Mouse (Mus musculus) gonadal fat pad, adult 2 months (tissue): ENCODE results near the gene Plekhm2. TPM values are rescaled to one million over a fixed set of nuclear protein-coding genes. Genes with fewer than 3 reads are reported as not detected.

ENCODE experiments used
- DNase-seq: peaks from one replicate; pipeline ENCODE4 v3.0.0-alpha.2; 2012; ENCODE audit warnings: low read depth
- polyA plus RNA-seq: library from polyadenylated mRNA; depleted of rRNA; stranded (reverse); fragments of >200 nt; gene quantifications from 2 replicates; pipeline ENCODE4 v1.2.3, GENCODE M21; 2012; rRNA removed

Plekhm2 gene
- 54.2 and 58.2 TPM in 2 replicates for polyA plus RNA-seq

- no peak for DNase-seq
Measured at GRCm38 (mm10) chr4:141664799-141665198, at the start of gene Plekhm2. Gene Plekhm2, minus strand, starts transcription at chr4:141664899.

DNA sequence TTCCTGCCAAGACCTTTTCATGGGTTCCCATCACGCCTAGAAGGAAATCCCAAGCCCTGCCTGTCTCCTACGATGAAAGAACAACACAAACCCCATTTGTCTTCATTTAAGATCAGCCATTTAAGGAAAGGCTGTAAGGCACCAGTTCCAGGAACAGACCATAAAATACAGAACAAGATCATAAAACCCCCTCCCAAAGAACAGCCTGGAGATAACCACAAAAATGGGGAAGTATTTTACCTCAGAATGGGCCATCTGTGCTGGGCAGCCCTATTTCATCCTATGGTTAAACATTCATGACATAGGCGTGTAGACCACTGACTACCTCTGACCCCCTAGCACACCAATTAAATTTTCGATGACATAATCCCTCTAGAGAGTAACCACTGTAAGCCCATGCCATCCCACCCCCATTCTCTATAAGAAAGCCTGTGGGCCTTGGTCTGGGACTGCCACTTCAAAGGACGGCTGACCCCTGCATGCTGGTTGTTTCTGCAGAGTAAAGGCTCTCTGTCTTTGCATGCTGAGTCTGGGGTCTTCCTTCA, 49.0 kb upstream of the Plekhm2 start:
- no peak for DNase-seq

- DNase-seq: no peak
Measured at GRCm38 (mm10) chr4:141711250-141711649, 46.6 kb upstream of the Plekhm2 start.

DNA sequence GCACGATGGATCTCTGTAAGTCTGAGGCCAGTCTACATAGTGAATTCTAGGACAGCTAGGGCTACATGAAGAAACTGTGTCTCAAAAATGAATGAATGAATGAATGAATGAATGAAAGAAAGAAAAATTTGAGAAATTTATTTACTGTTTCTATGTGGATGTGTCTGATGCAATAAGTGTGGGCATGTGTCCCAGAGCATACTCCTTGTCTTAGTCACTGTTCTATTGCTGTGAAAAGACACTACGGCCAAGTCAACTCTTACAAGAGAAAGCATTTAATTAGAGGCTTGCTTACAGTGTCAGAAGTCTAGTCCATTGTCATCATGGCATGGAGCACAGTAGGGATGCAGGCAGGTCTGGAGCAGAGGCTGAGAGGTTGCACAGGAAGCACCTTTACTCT, 44.3 kb upstream of the Plekhm2 start:
- DNase-seq: no peak

DNA sequence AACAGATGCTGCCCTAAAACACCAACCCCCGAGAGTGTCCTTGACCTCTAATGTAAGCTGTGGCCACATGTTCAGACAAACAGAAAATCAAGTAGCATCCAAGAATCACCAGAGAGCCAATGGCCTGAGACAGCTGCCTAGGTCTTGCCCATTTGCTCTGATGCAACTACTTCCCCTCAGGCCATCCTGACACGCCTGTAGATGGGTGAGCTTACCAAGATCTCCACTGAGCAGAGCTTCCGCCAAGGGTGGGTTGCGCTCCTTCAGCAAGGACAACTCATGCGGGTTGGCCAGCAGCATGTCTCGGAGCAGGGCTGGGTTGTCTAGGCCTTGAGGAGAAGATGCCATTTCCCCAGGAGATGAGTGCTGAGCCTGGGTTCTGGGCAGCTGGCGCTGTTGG, 43.3 kb upstream of the Plekhm2 start:
- DNase-seq: no peak

DNA sequence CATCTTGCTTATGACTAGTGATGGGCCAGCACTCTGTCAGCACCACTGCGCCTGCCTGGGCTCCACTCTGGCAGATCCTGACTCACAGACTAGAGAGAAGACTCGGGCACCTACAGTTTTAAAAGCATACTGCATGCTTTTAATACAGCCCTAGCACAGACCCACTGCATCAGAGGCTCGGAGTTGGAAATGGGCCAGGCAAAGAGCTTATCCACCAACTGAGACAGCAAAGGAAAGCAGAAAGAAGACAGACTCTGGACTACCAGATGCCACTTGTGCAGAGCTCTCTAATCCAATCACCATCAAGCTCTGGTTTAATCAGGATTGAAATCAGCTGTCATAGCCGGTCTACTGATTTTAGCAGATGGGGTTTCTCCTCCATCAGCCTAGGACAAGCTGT, 40.6 kb upstream of the Plekhm2 start:
- no peak for DNase-seq

DNA sequence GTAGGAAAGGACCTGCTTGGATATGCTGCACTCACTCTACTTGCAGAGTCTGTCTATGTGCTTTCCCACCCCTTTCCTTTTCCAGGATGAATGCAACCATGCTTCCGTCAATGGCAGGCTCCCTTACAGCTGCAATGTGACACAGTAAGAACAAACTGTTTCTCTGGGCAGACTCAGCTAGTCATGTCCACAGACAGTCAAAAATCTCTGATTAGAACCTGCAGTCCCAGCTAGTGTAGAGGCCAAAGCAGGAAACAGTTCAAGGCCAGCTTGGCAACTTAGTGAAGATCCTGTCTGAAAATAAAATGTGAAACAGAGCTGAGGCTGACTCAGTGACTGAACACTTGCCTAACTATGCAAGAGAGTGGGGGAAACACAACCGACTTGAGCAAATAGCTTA, 39.9 kb upstream of the Plekhm2 start:
- no peak for DNase-seq

- no peak for DNase-seq
Measured at GRCm38 (mm10) chr4:141694719-141695118, 30.0 kb upstream of the Plekhm2 start.

DNA sequence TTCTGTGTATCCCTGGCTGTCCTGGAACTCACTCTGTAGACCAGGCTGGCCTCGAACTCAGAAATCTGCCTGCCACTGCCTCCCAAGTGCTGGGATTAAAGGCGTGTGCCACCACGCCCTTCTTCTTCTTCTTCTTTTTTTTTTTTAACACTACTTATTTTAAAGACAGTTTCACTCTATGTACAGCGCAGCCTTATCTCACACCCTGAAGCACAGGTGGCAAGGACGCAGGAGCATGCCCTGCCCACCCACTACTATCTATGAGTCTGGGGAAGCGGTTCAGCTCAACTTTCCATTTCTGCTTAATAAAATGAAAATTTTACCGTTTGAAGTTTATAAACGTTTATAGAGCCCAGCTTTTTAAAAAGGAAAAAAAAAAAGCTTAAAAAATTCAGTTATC, 23.8 kb upstream of the Plekhm2 start:
- no peak for DNase-seq

DNA sequence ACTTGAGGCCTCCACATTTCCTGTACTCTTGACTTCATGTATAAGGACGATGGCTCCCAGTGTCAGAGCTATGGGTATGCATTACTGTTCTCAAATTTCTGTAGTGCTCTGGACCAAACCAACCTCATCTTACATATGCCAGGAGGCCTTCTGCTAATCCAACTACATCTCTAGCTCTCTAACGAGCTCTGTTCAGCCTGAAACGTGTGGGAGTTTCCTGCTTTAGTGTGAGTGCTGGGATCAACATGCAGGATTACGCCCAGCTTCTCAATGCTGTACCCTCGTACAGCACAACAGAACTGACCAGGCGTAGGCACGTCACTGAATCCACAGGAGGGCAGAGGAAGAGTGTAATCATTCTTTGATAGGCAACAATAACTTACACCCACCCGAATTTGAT, 21.8 kb upstream of the Plekhm2 start:
- DNase-seq: no peak

DNA sequence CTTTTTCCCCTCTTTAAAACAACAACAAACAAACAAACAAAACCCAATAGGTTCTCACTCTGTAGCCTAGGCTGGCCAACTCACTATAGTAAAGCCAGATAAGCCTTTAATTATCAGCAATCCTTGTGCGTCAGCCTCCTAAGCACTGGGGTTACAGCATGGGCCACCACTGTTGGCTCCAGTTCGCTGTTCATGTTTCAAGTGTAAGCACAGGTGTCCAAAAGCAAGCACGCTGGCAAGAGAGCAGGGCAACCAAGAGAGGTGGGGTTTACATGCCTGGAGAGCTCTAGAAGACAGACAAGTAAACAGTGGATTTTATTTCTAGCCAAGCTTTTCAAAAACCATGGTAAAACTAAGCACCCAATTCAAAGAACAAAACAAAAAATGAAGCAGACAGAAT, 21.4 kb upstream of the Plekhm2 start:
- DNase-seq: no peak

GRCm38 (mm10) chr4:141685499-141685898, 20.8 kb upstream of the Plekhm2 start, which contains the start of gene Rsc1a1:
Gene Rsc1a1, minus strand, starts transcription at chr4:141685599.
- DNase-seq: no peak

GRCm38 (mm10) chr4:141682706-141683230, 18.1 kb upstream of the Plekhm2 start:
- DNase-seq: no peak

- DNase-seq: no peak
Measured at GRCm38 (mm10) chr4:141681767-141682166, 17.1 kb upstream of the Plekhm2 start.

DNA sequence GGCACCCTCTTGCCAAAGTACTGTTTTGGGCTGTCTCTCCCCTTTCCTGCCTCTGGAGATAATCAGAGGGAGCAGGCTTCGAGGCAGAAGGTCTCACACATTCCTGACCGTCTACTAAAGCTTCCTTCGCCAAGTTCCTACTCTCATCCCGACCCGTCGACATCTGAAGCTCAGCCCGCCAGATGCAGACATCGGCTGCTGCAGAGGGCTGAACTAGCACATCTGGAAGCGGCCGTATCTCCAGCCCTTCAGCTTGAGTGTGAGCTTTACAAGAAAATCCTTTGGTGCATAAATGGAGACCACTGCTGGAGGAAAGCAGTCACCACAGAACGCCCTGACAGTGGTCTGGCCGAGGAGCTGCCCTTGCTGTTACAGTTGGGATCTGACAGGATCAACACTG, 16.2 kb upstream of the Plekhm2 start:
- DNase-seq: no peak

GRCm38 (mm10) chr4:141679016-141679415, 14.3 kb upstream of the Plekhm2 start:
- DNase-seq: no peak

DNA sequence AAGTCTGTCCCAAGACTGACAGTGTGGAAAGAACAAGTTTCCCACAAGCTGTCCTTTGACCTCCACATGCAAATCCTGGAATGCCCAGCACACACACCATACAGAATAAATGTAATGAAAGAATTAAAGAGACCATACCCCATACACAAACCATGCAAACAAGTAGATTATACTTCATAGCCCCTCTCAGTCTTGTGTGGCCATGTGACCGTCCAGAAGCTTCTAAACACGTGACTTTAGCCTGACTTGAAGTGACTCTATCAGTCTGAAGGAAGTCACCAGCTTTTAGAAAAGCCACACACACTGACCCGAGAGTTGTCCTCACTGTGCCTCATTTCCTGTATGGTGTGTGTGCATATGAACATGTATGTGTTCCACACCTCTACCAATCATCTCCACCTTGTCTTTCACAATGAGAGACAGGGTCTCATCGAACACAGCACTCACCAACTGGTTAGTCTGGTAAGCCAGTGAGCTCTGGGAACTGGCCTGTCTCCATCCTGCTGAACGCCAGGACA, 11.8 kb upstream of the Plekhm2 start:
- DNase-seq: no peak

GRCm38 (mm10) chr4:141672325-141672724, 7.6 kb upstream of the Plekhm2 start:
- DNase-seq: no peak

DNA sequence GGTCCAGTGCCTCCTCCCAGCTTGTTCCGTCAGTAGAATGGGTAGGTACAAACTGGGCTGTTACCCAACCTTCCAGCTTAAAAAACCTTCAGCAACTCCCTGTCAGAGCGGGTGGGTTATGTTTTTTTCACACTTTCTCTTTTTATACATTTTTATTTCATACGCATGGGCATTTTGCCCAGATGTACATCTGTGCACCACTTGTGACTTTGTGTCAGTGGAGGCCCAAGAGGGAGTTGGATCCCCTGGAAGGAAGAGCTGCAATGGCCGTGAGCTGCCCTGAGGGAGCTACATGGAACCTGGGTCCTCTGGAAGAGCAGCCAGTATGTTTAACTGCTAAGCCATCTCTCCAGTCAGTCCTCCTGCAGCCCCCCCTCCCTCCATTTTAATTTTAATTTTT, 6.7 kb upstream of the Plekhm2 start:
- no peak for DNase-seq

DNA sequence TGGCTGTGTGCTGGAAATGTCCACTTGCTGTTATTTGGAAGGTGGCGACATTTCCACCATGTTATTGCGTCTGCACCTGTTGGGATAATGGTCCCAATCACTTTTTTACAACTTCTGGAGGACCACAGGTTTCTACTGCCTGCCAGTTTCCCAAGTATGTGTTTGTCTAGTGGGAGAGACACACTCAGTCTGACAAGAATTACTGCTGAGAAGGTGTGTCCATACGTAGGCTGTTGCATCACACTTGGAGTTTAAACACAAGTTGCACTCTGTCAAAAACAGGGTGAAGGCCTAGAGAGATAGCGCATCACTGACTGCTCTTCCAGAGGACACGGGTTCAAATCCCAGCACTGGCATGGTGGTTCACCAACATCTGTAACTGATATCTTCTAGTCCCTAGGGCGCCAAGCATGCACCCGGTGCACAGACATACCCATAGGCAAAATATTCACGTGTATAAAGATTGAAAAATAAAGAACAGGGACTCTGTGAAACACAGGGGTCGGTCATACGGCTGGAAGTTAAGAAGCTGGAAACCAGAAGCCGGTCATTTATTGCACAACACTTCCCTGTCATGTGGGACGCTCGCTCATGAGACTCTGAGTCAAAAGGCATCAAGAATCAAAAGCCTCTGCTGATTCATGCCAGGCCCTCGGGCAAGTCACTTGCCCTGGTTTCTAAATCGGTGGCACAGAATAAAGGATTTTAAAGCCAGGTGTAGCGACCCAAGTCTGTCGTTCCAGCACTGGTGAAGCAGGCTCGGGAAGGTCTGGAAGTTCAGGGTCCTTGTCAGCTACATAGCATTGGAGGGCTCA, 5.4 kb upstream of the Plekhm2 start:
- peak; percentile 97 for DNase-seq

DNA sequence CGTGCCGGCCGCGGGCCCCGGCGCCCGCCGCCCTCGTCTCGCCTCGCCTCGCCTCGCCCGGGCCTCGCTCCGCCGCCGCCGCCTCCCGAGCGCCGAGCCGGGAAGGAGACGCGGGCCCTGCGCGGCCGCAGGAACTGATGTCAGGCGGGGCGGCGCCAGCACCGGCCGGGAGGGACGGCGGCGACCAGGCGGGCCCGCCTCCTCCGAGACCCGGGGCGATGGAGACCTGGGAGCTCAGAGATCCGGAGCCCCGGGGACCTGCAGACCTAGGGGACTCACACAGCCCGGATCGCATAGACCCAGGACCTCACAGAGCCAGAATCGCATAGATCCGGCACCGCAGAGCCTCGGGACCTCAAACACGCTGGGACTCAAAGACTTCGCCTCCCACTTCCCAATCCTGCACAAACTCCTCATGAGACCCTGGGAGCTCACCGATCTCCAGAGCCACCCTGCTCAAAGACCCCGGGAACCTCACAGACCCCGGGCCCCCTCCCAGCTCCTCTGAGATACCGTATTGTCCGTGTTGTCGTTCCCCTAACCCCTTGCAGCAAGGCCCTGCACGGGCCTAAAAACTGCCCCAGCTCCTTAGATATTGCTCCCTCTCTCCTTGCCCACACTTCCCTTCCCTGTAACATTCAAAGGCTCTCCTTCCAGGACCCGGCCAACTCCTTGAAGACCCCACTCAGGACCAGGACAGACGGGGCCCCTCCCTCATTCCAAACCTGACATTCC, 521 bp downstream of the Plekhm2 start:
- DNase-seq: no peak
